ENCODE assay signal across 13 mouse cellular contexts in genomic region chr3:103850644-103851363, GRCm38 (mm10). TPM values are rescaled to one million over a fixed set of nuclear protein-coding genes. Genes with fewer than 3 reads are reported as not detected.
DNase-seq lines count a peak whose midpoint lies in the region; TF ChIP-seq lines count a peak whose summit lies in the region.
"Had no signal": no experiment of that assay in that cellular context is flagged by ENCODE, and none has a peak within 500 bp of the region (broad histone marks: within the 10 kb centered on the region; RNA-seq: fewer than 3 reads in every experiment).

No protein-coding gene starts in this region.

- TF ChIP-seq CTCF in CH12.LX (conservative IDR thresholded peaks at IDR 0.05 in 1 of 2, IDR thresholded peaks at IDR 0.05 in 1 of 2; ENCODE audit: low read depth in 2 of 2, low read length in 2 of 2) = no peak
- TF ChIP-seq CTCF in layer of hippocampus, adult 2 months (conservative IDR thresholded peaks at IDR 0.05) = no peak

- H3K36me3 ChIP-seq in CH12.LX (replicated peaks in 1 of 2; ENCODE audit: control insufficient read depth in 1 of 2, insufficient read depth in 1 of 2, low read length in 1 of 2) = peaks cover 12 to 33% of the 10 kb centered on the region in 2 experiments
- H3K36me3 ChIP-seq: embryonic facial prominence, embryonic 12.5 days; liver, embryonic 15.5 days; midbrain, embryonic 10.5 days had no signal

- TF ChIP-seq EP300 in CH12.LX (IDR thresholded peaks at IDR 0.05; ENCODE audit: low read length) = peak; percentile 79; the same call in 1 of the 2 replicates

- H3K27me3 ChIP-seq in CH12.LX (replicated peaks) = no peaks in the 10 kb centered on the region
- H3K27me3 ChIP-seq: embryonic facial prominence, embryonic 12.5 days; liver, embryonic 15.5 days had no signal

- no peak for TF ChIP-seq RAD21 in CH12.LX (IDR thresholded peaks at IDR 0.05; ENCODE audit: low read depth, low read length)

- no peaks in the 10 kb centered on the region for H3K9me3 ChIP-seq in CH12.LX (replicated peaks; ENCODE audit: low read length)
- H3K9me3 ChIP-seq: embryonic facial prominence, embryonic 12.5 days; liver, embryonic 15.5 days; midbrain, embryonic 10.5 days had no signal

- in situ Hi-C loops in CH12.LX (cut with MboI; ENCODE audit: low pct_ligation_motif_present, low pct_unique_long_range_greater_than_20kb, low sequenced_read_pairs) = no loop called here

- peaks cover 5 to 75% of the 10 kb centered on the region in 2 experiments; a peak in 3 of 4 replicates for H3K4me1 ChIP-seq in CH12.LX (ENCODE audit: control insufficient read depth in 1 of 2, insufficient read depth in 2 of 2)
- H3K4me1 ChIP-seq: embryonic facial prominence, embryonic 12.5 days; midbrain, embryonic 10.5 days had no signal

- peak overlapping the region; percentile 38 to 63 (median 44) for H3K4me3 ChIP-seq in CH12.LX (replicated peaks in 1 of 3; ENCODE audit: low read depth in 2 of 3, low read length in 2 of 3, poor library complexity in 1 of 3)
- no peak overlapping the region; the same call in 1 of the 2 replicates for H3K4me3 ChIP-seq in layer of hippocampus, adult 2 months
- H3K4me3 ChIP-seq: embryonic facial prominence, embryonic 12.5 days; liver, embryonic 15.5 days; midbrain, embryonic 10.5 days had no signal

- peak overlapping the region; percentile 100 for H3K27ac ChIP-seq in CH12.LX (ENCODE audit: insufficient read depth, low read depth)
- peak overlapping the region; percentile 88 for H3K27ac ChIP-seq in layer of hippocampus, adult 2 months
- H3K27ac ChIP-seq: embryonic facial prominence, embryonic 12.5 days; liver, embryonic 15.5 days; midbrain, embryonic 10.5 days had no signal

- DNase-seq in CH12.LX (ENCODE audit: extremely low read depth) = peak; percentile 90
- peak; percentile 67 for DNase-seq in R1 (ENCODE audit: low read depth, low spot score)
- peak; percentile 85 to 93 for DNase-seq in cerebellum, postnatal 14 days
- peak; percentile 45 to 55 for DNase-seq in layer of hippocampus, adult 2 months (ENCODE audit: low spot score in 2 of 2)
- DNase-seq in gastrocnemius, postnatal 4 days (ENCODE audit: low spot score in 2 of 2) = no peak
- DNase-seq in lung, postnatal 4 days = no peak
- no peak for DNase-seq in right cerebral cortex, postnatal 4 days
- DNase-seq: gastrocnemius, postnatal 36 days; heart, postnatal 36 days had no signal

- H3K4me2 ChIP-seq in CH12.LX (ENCODE audit: insufficient read depth, low read depth, poor library complexity, severe bottlenecking) = peak overlapping the region; percentile 100
- H3K4me2 ChIP-seq: embryonic facial prominence, embryonic 12.5 days; liver, embryonic 15.5 days had no signal

- peak; percentile 52; the same call in 1 of the 2 replicates for TF ChIP-seq POLR2A in CH12.LX (IDR thresholded peaks at IDR 0.05; ENCODE audit: low read depth, low read length)

- H3K9ac ChIP-seq in CH12.LX (ENCODE audit: insufficient read depth, low read depth) = peak overlapping the region; percentile 82
- H3K9ac ChIP-seq: embryonic facial prominence, embryonic 12.5 days; liver, embryonic 15.5 days had no signal

- peaks cover 18% of the 10 kb centered on the region for H3K79me2 ChIP-seq in CH12.LX (replicated peaks; ENCODE audit: control insufficient read depth, extremely low read depth, insufficient read depth, poor library complexity, severe bottlenecking)

- dilution Hi-C loops in CH12.LX (cut with MboI; ENCODE audit: extremely low pct_ligation_motif_present, extremely low pct_unique_long_range_greater_than_20kb, low sequenced_read_pairs) = no loop called here

TF ChIP-seq in CH12.LX, 34 proteins besides CTCF, POLR2A, EP300 and RAD21 (continues in another document):
- TF ChIP-seq MAX (IDR thresholded peaks at IDR 0.05; ENCODE audit: low read length) (peak; percentile 67), IRF4 (IDR thresholded peaks at IDR 0.05; ENCODE audit: low read depth, low read length) (peak; percentile 89), SIN3A (IDR thresholded peaks at IDR 0.05; ENCODE audit: low read length) (peak; percentile 81; the same call in 1 of the 2 replicates), CHD2 (IDR thresholded peaks at IDR 0.05; ENCODE audit: low read length) (peak; percentile 80), ZKSCAN1 (IDR thresholded peaks at IDR 0.05; ENCODE audit: borderline replicate concordance, low read depth, low read length) (no peak; the same call in 1 of the 2 replicates), BHLHE40 (IDR thresholded peaks at IDR 0.05; ENCODE audit: low read depth, low read length) (peak; percentile 98), NRF1 (IDR thresholded peaks at IDR 0.05; ENCODE audit: low read depth, low read length) (no peak), PAX5 (IDR thresholded peaks at IDR 0.05; ENCODE audit: low read length) (no peak), ETS1 (conservative IDR thresholded peaks at IDR 0.05; ENCODE audit: low read depth, low read length) (peak; percentile 95), E2F4 (IDR thresholded peaks at IDR 0.05; ENCODE audit: insufficient replicate concordance, low read depth, low read length) (no peak), TBP (conservative IDR thresholded peaks at IDR 0.05; ENCODE audit: low read depth, low read length) (peak; percentile 91; the same call in 1 of the 2 replicates), SMC3 (IDR thresholded peaks at IDR 0.05; ENCODE audit: low read depth, low read length) (peak; percentile 9; the same call in 1 of the 2 replicates), POLR2AphosphoS2 (IDR thresholded peaks at IDR 0.05; ENCODE audit: low read depth, low read length) (no peak), MXI1 (IDR thresholded peaks at IDR 0.05; ENCODE audit: low read depth, low read length) (no peak; the same call in 1 of the 2 replicates), USF1 (IDR thresholded peaks at IDR 0.05; ENCODE audit: low read depth, low read length) (peak; percentile 68), ZMIZ1 (IDR thresholded peaks at IDR 0.05; ENCODE audit: low read depth, low read length) (no peak; the same call in 1 of the 2 replicates), MAFK (IDR thresholded peaks at IDR 0.05; ENCODE audit: insufficient replicate concordance, low read length) (peak; percentile 39; the same call in 1 of the 2 replicates), MEF2A (IDR thresholded peaks at IDR 0.05; ENCODE audit: borderline replicate concordance, low read depth, low read length) (no peak; the same call in 1 of the 2 replicates), RCOR1 (conservative IDR thresholded peaks at IDR 0.05; ENCODE audit: low read depth, low read length) (0 out of 2 replicates have a peak, but pooled peaks have one; percentile 17), HCFC1 (IDR thresholded peaks at IDR 0.05; ENCODE audit: low read depth, low read length) (peak; percentile 30; the same call in 1 of the 2 replicates), ELF1 (IDR thresholded peaks at IDR 0.05; ENCODE audit: low read depth, low read length) (0 out of 2 replicates have a peak, but pooled peaks have one; percentile 17), ZNF384 (IDR thresholded peaks at IDR 0.05; ENCODE audit: low read depth, low read length) (no peak), NELFE (IDR thresholded peaks at IDR 0.05; ENCODE audit: low read depth, low read length) (peak; percentile 28; the same call in 1 of the 2 replicates), JUND (conservative IDR thresholded peaks at IDR 0.05; ENCODE audit: low read depth, low read length) (peak; percentile 56), ZC3H11A (IDR thresholded peaks at IDR 0.05; ENCODE audit: low read depth, low read length) (no peak), GABPA (IDR thresholded peaks at IDR 0.05; ENCODE audit: insufficient replicate concordance, low read depth, low read length) (no peak), MYC (IDR thresholded peaks at IDR 0.05; ENCODE audit: low read depth, low read length) (peak; percentile 88), UBTF (IDR thresholded peaks at IDR 0.05; ENCODE audit: low read depth, low read length) (no peak), MAZ (IDR thresholded peaks at IDR 0.05; ENCODE audit: low read depth, low read length) (0 out of 2 replicates have a peak, but pooled peaks have one; percentile 51), USF2 (conservative IDR thresholded peaks at IDR 0.05; ENCODE audit: low read depth, low read length) (peak; percentile 53), CHD1 (IDR thresholded peaks at IDR 0.05; ENCODE audit: low read depth, low read length) (no peak; the same call in 1 of the 2 replicates), JUN (IDR thresholded peaks at IDR 0.05; ENCODE audit: insufficient read depth, low read depth, low read length) (peak; percentile 35; the same call in 1 of the 2 replicates), TCF12 (IDR thresholded peaks at IDR 0.05; ENCODE audit: low read depth, low read length) (0 out of 2 replicates have a peak, but pooled peaks have one; percentile 52)

RNA-seq across cellular contexts. Expression of gene Ptpn22, which starts 8.8 kb away (rescaled TPM):
- total RNA-seq in CH12.LX (2012; rRNA removed) = 21.9 and 26.7 TPM in 2 replicates
- total RNA-seq in CH12.LX (2014; rRNA removed) = 46.9 and 49.7 TPM in 2 replicates
- 67.9 and 90.9 TPM in 2 replicates for polyA plus RNA-seq in CH12.LX (2012; ENCODE audit: insufficient read length, low read depth)
- 1 to 10 TPM in 1 of 2 experiments, under 1 TPM in 1; 0.88 to 2.0 TPM for total RNA-seq in layer of hippocampus, adult 2 months (2021)
- under 1 TPM; 0.49 to 0.52 TPM for total RNA-seq in gastrocnemius, postnatal 4 days (2021)

RNA-seq across cellular contexts. Expression of gene Bcl2l15, which starts 18.4 kb away (rescaled TPM):
- total RNA-seq in CH12.LX (2012; rRNA removed) (12.2 and 19.3 TPM in 2 replicates), CH12.LX (2014; rRNA removed) (22.4 and 23.0 TPM in 2 replicates)
- polyA plus RNA-seq in CH12.LX (2012; ENCODE audit: insufficient read length, low read depth) = 24.8 and 24.9 TPM in 2 replicates
- 1 to 10 TPM; 1.5 to 2.0 TPM for total RNA-seq in layer of hippocampus, adult 2 months (2021)
- under 1 TPM in 1 of 2 experiments, not detected in 1; 0.23 TPM for total RNA-seq in gastrocnemius, postnatal 4 days (2021)
- total RNA-seq: heart, postnatal 36 days had no signal
- polyA plus RNA-seq: embryonic facial prominence, embryonic 12.5 days; forebrain, embryonic 14.5 days; midbrain, embryonic 10.5 days had no signal

RNA-seq across cellular contexts. Expression of gene Gm43064, which starts 41.4 kb away (rescaled TPM):
- total RNA-seq in CH12.LX (2012; rRNA removed) (3.1 and 4.3 TPM in 2 replicates), CH12.LX (2014; rRNA removed) (0.91 and 1.6 TPM in 2 replicates)
- polyA plus RNA-seq in CH12.LX (2012; ENCODE audit: insufficient read length, low read depth) = not detected in 2 replicates
- under 1 TPM; 0.27 to 0.31 TPM for total RNA-seq in layer of hippocampus, adult 2 months (2021)
- total RNA-seq in gastrocnemius, postnatal 4 days (2021) = under 1 TPM; 0.20 to 0.21 TPM
- total RNA-seq: heart, postnatal 36 days had no signal

RNA-seq across cellular contexts. Expression of gene Ap4b1, which starts 41.5 kb away (rescaled TPM):
- 19.8 and 20.1 TPM in 2 replicates for total RNA-seq in CH12.LX (2012; rRNA removed)
- total RNA-seq in CH12.LX (2014; rRNA removed) = 31.6 and 31.9 TPM in 2 replicates
- polyA plus RNA-seq in CH12.LX (2012; ENCODE audit: insufficient read length, low read depth) = 22.6 and 23.1 TPM in 2 replicates
- total RNA-seq in layer of hippocampus, adult 2 months (2021) = 10 to 100 TPM; 12.7 to 13.3 TPM
- total RNA-seq in gastrocnemius, postnatal 4 days (2021) = 10 to 100 TPM; 12.8 to 15.5 TPM

RNA-seq across cellular contexts. Expression of gene Dclre1b, which starts 41.6 kb away (rescaled TPM):
- 16.7 and 18.5 TPM in 2 replicates for total RNA-seq in CH12.LX (2012; rRNA removed)
- 9.1 and 10.2 TPM in 2 replicates for total RNA-seq in CH12.LX (2014; rRNA removed)
- polyA plus RNA-seq in CH12.LX (2012; ENCODE audit: insufficient read length, low read depth) = 32.2 and 32.5 TPM in 2 replicates
- 1 to 10 TPM; 9.8 to 10.0 TPM for total RNA-seq in layer of hippocampus, adult 2 months (2021)
- 10 to 100 TPM in 1 of 2 experiments, 1 to 10 TPM in 1; 6.7 to 10.6 TPM for total RNA-seq in gastrocnemius, postnatal 4 days (2021)

Comparison
In these comparisons a context has a peak if more than half of its experiments do, and no peak if none do; other contexts are left out.
1. DNase-seq: peak in CH12.LX (single experiment), R1 (single experiment), cerebellum, postnatal 14 days (2 of 2) and layer of hippocampus, adult 2 months (2 of 2); none in gastrocnemius, postnatal 4 days (0 of 2), lung, postnatal 4 days (0 of 2) and right cerebral cortex, postnatal 4 days (single experiment).
2. RNA of gene Ptpn22, which starts 8.8 kb away (total RNA-seq): 21.9 to 49.7 TPM in CH12.LX; 0.88 to 2.0 TPM in layer of hippocampus, adult 2 months and 0.49 to 0.52 TPM in gastrocnemius, postnatal 4 days; every median in the first group is over 4 times any median in the second.
3. RNA of gene Bcl2l15, which starts 18.4 kb away (total RNA-seq): 12.2 to 23.0 TPM in CH12.LX; 1.5 to 2.0 TPM in layer of hippocampus, adult 2 months and 0.23 TPM in gastrocnemius, postnatal 4 days; every median in the first group is over 4 times any median in the second.